Mouse (Mus musculus): ENCODE data around the gene Ly6g6d. TPM values are rescaled to one million over a fixed set of nuclear protein-coding genes. Genes with fewer than 3 reads are reported as not detected.

Gene Ly6g6d
- total and polyA plus RNA-seq, 2 experiments: 0.67 TPM; not detected in 1

DNA sequence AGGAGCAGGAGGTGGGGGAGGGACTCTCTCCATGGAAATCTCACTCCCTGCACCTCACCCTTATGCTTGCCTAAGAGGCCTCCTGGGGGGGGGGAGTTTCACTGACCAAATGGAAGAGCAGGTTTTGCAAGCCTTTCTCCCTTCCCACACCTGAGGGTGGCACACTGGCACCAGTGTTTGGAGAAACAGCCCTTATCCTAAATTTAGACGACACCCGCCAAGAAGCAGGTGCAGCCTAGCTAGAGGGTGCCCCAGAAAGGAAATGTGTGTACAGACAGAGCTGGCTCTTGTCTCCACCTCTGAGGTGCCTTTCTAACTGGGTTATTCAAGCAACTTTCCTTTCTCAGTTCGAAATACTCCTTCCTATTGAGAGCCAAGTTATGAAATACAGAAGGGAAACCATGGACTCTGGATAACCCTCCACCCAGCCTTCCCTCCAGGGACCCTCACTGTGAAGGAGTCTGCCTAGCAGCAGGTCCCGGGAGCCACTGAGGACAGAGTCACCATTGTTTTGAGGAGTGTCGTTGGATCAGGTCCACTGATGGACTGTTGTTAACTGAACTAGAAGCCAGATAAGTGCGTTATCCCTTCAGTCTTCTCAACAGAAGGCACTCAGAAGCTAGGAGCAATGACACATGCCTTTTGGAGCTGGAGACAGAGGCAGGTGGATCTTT is 7.2 kb downstream of the Ly6g6d start:
- TF ChIP-seq CTCF (IDR thresholded peaks at IDR 0.05; ENCODE audit: low read depth, low read length) (no peak), POLR2A (IDR thresholded peaks at IDR 0.05; ENCODE audit: extremely low read depth, insufficient read depth, low read length) (no peak)
- Histone ChIP-seq H3K27ac (replicated peaks; ENCODE audit: insufficient read depth, low read depth, low read length) (no peak overlapping the region), H3K36me3 (ENCODE audit: control insufficient read depth, insufficient read depth, low read length) (no peaks in the 10 kb centered on the region), H3K9ac (ENCODE audit: low read depth, low read length) (no peak overlapping the region), H3K79me2 (ENCODE audit: control insufficient read depth, insufficient read depth, low read length) (no peaks in the 10 kb centered on the region), H3K27me3 (ENCODE audit: control insufficient read depth, insufficient read depth, low read length) (peaks cover 2% of the 10 kb centered on the region; the same call in 1 of the 2 replicates), H3K4me3 (ENCODE audit: insufficient read depth, low read depth, low read length) (no peak overlapping the region), H3K4me1 (ENCODE audit: control insufficient read depth, insufficient read depth, low read length) (no peaks in the 10 kb centered on the region)
- WGBS: 74% methylated on average over 6 of the region's 6 CpGs
- DNase-seq (ENCODE audit: extremely low read depth, low read depth, low spot score): no peak

DNA sequence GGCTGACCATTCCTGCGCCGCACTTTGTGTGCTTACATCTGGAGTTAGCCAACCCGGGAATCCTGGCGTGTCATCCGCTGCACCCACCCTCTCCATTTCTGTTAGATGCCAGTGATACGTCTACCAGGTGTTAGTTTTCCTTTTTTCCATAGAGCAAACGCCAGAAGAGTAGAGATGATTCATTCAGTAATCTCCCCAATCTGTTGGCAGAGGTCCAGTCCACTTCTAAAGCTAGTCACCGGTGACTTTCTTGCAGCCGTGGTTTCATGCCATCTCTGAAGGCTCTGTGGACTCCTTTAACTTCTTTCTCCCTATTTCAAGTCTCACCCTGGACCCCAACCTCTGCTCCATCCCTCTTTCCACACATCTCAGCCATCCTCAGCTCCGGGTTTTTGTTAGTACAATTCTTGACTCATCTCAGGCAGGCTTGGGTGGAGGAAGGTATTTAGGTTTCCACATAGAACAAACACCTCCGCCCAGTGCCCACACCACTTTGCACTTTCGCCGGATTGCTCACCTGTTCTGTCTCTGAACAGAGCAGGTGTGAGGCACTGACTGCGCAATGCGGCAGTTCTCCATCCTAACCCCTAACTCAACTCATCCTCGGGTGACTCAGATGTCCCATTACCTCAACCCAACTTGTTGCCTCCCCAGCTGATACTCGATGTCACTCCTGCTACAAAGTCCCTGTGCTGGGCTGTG is 9.5 kb downstream of the Ly6g6d start:
- H3K27me3 ChIP-seq (ENCODE audit: control insufficient read depth, insufficient read depth, low read length): peaks cover 2% of the 10 kb centered on the region; the same call in 1 of the 2 replicates
- WGBS: 70% methylated on average over 17 of the region's 17 CpGs
- DNase-seq (ENCODE audit: extremely low read depth, low read depth, low spot score): no peak

DNA sequence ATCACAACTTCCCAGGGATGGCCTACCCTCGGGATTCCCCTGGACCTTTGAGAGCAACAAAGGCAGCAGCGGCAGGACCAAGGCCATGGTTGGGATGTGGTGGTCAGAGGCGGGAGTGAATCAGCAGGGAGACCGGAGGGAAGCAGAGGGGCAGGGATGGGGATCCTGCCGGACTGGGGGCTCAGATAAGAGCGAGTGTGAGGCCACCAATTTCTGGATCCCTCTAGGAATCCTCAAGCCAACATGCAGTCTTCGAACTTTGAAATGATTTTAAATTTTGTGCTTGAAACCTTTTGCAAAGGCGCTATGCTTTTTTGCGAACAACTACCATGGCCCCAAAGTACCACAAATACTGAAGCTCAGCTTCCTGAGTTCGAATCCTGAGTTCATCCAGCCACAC is 11.8 kb downstream of the Ly6g6d start, which contains the start of gene Mpig6b:
Mpig6b (minus strand) TSS at position 101 of the 400 bp plus-strand sequence.
- H3K27ac ChIP-seq (replicated peaks; ENCODE audit: insufficient read depth, low read depth, low read length): no peak within 1 kb of the TSS
- H3K4me3 ChIP-seq (ENCODE audit: insufficient read depth, low read depth, low read length): peak within 1 kb of the TSS; percentile 24
- no peaks in the 10 kb centered on the region for H3K36me3 ChIP-seq (ENCODE audit: control insufficient read depth, insufficient read depth, low read length)
- WGBS: 50% methylated on average over 10 of the region's 10 CpGs
- H3K79me2 ChIP-seq (ENCODE audit: control insufficient read depth, insufficient read depth, low read length): no peaks in the 10 kb centered on the region
- H3K9ac ChIP-seq (ENCODE audit: low read depth, low read length): no peak within 1 kb of the TSS
- TF ChIP-seq POLR2A (IDR thresholded peaks at IDR 0.05; ENCODE audit: extremely low read depth, insufficient read depth, low read length) (no peak), CTCF (IDR thresholded peaks at IDR 0.05; ENCODE audit: low read depth, low read length) (no peak)
- peaks cover 2% of the 10 kb centered on the region; the same call in 1 of the 2 replicates for H3K27me3 ChIP-seq (ENCODE audit: control insufficient read depth, insufficient read depth, low read length)
- H3K4me1 ChIP-seq (ENCODE audit: control insufficient read depth, insufficient read depth, low read length): no peaks in the 10 kb centered on the region
- DNase-seq (ENCODE audit: extremely low read depth, low read depth, low spot score): no peak

More for the DNA sequence above, 9.5 kb downstream of the Ly6g6d start:
- Histone ChIP-seq H3K79me2 (ENCODE audit: control insufficient read depth, insufficient read depth, low read length) (no peaks in the 10 kb centered on the region), H3K36me3 (ENCODE audit: control insufficient read depth, insufficient read depth, low read length) (no peaks in the 10 kb centered on the region), H3K4me1 (ENCODE audit: control insufficient read depth, insufficient read depth, low read length) (no peaks in the 10 kb centered on the region), H3K9ac (ENCODE audit: low read depth, low read length) (no peak overlapping the region), H3K4me3 (ENCODE audit: insufficient read depth, low read depth, low read length) (no peak overlapping the region), H3K27ac (replicated peaks; ENCODE audit: insufficient read depth, low read depth, low read length) (no peak overlapping the region)
- TF ChIP-seq CTCF (IDR thresholded peaks at IDR 0.05; ENCODE audit: low read depth, low read length): no peak
- TF ChIP-seq POLR2A (IDR thresholded peaks at IDR 0.05; ENCODE audit: extremely low read depth, insufficient read depth, low read length): no peak

DNA sequence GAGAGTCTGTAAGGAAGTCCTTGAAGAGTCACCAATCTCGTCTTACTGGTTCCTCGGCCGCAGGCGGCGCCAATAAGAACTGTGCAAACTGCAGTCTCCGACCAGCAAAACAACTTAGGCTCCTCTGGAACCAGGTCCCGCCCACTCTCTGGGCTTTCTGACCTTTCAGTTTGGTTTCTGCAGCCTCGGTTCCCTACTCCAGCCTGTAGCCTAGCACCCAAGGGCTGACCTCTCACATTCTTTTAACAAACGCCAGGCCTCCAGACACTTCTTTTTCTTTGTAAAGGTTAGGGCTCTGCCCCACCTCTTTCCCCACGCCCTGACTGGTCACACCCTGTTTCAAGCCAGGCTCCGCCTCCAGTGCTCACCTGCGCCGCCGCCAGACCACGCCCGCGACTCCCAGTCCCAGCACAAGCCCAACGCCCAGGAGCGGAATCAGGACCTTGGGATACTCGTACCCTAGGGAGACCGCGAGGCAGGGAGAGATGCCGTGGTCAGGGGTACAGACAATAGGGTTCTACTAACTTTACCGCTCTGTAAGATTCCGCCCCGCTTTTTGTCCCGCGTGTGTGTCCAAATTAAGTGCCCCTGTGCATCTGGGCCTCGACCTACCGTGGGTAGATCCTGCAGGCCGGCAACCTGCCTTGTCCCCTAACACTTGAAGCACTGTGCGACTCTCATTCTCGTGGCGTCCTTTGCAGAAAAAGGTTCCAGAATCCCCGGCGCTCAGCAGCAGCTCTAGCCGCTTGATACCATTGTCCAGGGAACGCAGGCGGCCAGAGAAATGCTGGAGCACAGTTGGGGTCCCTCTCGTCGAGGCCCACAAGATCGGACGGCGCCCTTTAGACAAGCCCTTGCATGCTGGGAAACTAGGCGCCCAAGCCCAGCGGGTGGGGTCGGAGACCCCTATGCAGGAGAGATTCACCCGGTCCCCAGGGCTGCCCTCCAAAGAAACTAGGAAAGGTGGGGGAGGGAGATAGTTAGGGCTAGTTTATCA is 12.6 kb downstream of the Ly6g6d start, which contains the start of gene Ly6g6c:
Ly6g6c (plus strand) TSS at position 438 of the 997 bp plus-strand sequence.
- Histone ChIP-seq H3K36me3 (ENCODE audit: control insufficient read depth, insufficient read depth, low read length) (no peaks in the 10 kb centered on the region), H3K9ac (ENCODE audit: low read depth, low read length) (no peak within 1 kb of the TSS), H3K79me2 (ENCODE audit: control insufficient read depth, insufficient read depth, low read length) (no peaks in the 10 kb centered on the region), H3K4me1 (ENCODE audit: control insufficient read depth, insufficient read depth, low read length) (no peaks in the 10 kb centered on the region), H3K4me3 (ENCODE audit: insufficient read depth, low read depth, low read length) (peak within 1 kb of the TSS; percentile 24), H3K27me3 (ENCODE audit: control insufficient read depth, insufficient read depth, low read length) (peaks cover 2% of the 10 kb centered on the region; the same call in 1 of the 2 replicates), H3K27ac (replicated peaks; ENCODE audit: insufficient read depth, low read depth, low read length) (no peak within 1 kb of the TSS)
- TF ChIP-seq CTCF (IDR thresholded peaks at IDR 0.05; ENCODE audit: low read depth, low read length) (no peak), POLR2A (IDR thresholded peaks at IDR 0.05; ENCODE audit: extremely low read depth, insufficient read depth, low read length) (no peak)
- whole genome bisulfite sequencing: 5% methylated on average over 48 of the region's 48 CpGs
- no peak for DNase-seq (ENCODE audit: extremely low read depth, low read depth, low spot score)

DNA sequence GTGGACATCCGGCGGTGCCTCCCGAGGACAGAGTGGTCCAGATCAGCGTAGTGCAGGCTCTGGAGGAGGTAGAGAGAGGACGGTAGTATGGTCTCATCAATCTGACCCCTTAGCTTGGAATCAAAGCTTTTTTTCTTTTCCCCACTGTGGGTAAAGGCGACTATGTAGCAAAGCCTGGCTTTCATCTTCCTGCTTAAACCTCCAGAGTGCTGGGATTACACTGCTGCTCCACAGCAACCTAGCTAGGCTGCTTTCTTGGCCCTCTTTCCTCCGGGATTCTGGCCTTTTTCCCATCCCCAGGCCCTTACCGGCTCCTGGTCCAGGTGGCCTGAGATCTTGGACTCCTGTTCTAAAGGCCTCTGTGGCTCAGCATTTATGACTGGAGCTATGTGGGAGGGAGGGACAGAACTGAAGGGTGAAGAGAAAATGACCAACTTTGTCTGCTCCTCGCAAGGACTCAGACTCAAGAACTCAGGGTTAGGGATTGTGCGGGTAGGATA is 13.4 kb downstream of the Ly6g6d start:
- Histone ChIP-seq H3K4me3 (ENCODE audit: insufficient read depth, low read depth, low read length) (no peak overlapping the region), H3K79me2 (ENCODE audit: control insufficient read depth, insufficient read depth, low read length) (no peaks in the 10 kb centered on the region), H3K27ac (replicated peaks; ENCODE audit: insufficient read depth, low read depth, low read length) (no peak overlapping the region), H3K4me1 (ENCODE audit: control insufficient read depth, insufficient read depth, low read length) (peaks cover under 1% of the 10 kb centered on the region; the same call in 1 of the 2 replicates), H3K27me3 (ENCODE audit: control insufficient read depth, insufficient read depth, low read length) (peaks cover 2% of the 10 kb centered on the region; the same call in 1 of the 2 replicates), H3K36me3 (ENCODE audit: control insufficient read depth, insufficient read depth, low read length) (no peaks in the 10 kb centered on the region), H3K9ac (ENCODE audit: low read depth, low read length) (no peak overlapping the region)
- no peak for TF ChIP-seq CTCF (IDR thresholded peaks at IDR 0.05; ENCODE audit: low read depth, low read length)
- TF ChIP-seq POLR2A (IDR thresholded peaks at IDR 0.05; ENCODE audit: extremely low read depth, insufficient read depth, low read length): no peak
- 45% methylated on average over 10 of the region's 10 CpGs for WGBS
- DNase-seq (ENCODE audit: extremely low read depth, low read depth, low spot score): no peak
